Mouse (Mus musculus) hindbrain, embryonic 16.5 days (tissue): Measurements from ENCODE around the gene Rorc. TPM values are rescaled to one million over a fixed set of nuclear protein-coding genes. Genes with fewer than 3 reads are reported as not detected.
A peak's percentile ranks its signal among the peaks of the same experiment; 100 is the strongest.

Source experiments
- ATAC-seq: fragments of 200-750 bp; cut with Nextera tagmentation; 2 replicates; pipeline ENCODE4 v1.8.0; 2017; ENCODE audit warnings: moderate TSS enrichment, moderate library complexity
- H3K27ac ChIP-seq: fragments of 300-500 bp; sonication (generic); 2 replicates; pipeline ENCODE4 v1.5.1; 2014; ENCODE audit warnings: low read depth, mild to moderate bottlenecking, control low read depth, low read length, moderate library complexity
- H3K27me3 ChIP-seq: fragments of 300-500 bp; sonication (generic); replicated peaks from 2 replicates; pipeline ENCODE4 v1.6.1; 2014; ENCODE audit warnings: low read length; ENCODE audit not compliant: control insufficient read depth, insufficient read depth
- H3K36me3 ChIP-seq: fragments of 300-500 bp; sonication (generic); 2 replicates; pipeline ENCODE4 v1.6.1; 2014; ENCODE audit warnings: mild to moderate bottlenecking, low read length, moderate library complexity, mixed read lengths; ENCODE audit not compliant: control insufficient read depth, insufficient read depth
- H3K4me1 ChIP-seq: fragments of 300-500 bp; sonication (generic); 2 replicates; pipeline ENCODE4 v1.6.1; 2014; ENCODE audit warnings: low read depth, low read length; ENCODE audit not compliant: control insufficient read depth, insufficient read depth
- H3K4me2 ChIP-seq: fragments of 300-500 bp; sonication (generic); 2 replicates; pipeline ENCODE4 v1.6.1; 2014; ENCODE audit warnings: mild to moderate bottlenecking, low read length, control low read depth, moderate library complexity
- H3K4me3 ChIP-seq: fragments of 300-500 bp; sonication (generic); 2 replicates; pipeline ENCODE4 v1.5.1; 2014; ENCODE audit warnings: mild to moderate bottlenecking, low read length, control low read depth, moderate library complexity
- H3K9ac ChIP-seq: fragments of 300-500 bp; sonication (generic); 2 replicates; pipeline ENCODE4 v1.6.1; 2014; ENCODE audit warnings: low read depth, mild to moderate bottlenecking, control low read depth, low read length, moderate library complexity
- H3K9me3 ChIP-seq: fragments of 300-500 bp; sonication (generic); 2 replicates; pipeline ENCODE4 v1.6.1; 2014; ENCODE audit warnings: mild to moderate bottlenecking, low read length, moderate library complexity; ENCODE audit not compliant: control insufficient read depth
- WGBS: fragments of 180-500 bp; shearing (Covaris S2); extraction: QIAGEN DNeasy Blood & Tissue Kit; methylation state at CpG from one replicate; pipeline ENCODE4 v1.1.7; 2014; 5-methylcytosine and 5-hydroxymethylcytosine counted together
- polyA plus RNA-seq: library from polyadenylated mRNA; unstranded; fragments of >200 nt; fragmentation: Nextera tagmentation; extraction: Ambion mirVana; gene quantifications from 2 replicates; pipeline ENCODE4 v1.2.1, GENCODE M21; 2015

Rorc gene
- 0.36 and 0.54 TPM in 2 replicates for polyA plus RNA-seq

GRCm38 (mm10) chr3:94372641-94373040 lies at the start of gene Rorc:
Gene Rorc (plus strand): TSS chr3:94372794.
- Histone ChIP-seq H3K4me1 (peaks cover 22% of the 10 kb centered on the region), H3K27me3 (0 out of 2 replicates have a peak, but pooled peaks cover 4% of the 10 kb centered on the region), H3K4me3 (peak within 1 kb of the TSS; percentile 14; the same call in 1 of the 2 replicates), H3K4me2 (peak within 1 kb of the TSS; percentile 47), H3K27ac (peak within 1 kb of the TSS; percentile 29; the same call in 1 of the 2 replicates), H3K9ac (peak within 1 kb of the TSS; percentile 41), H3K36me3 (no peaks in the 10 kb centered on the region), H3K9me3 (no peaks in the 10 kb centered on the region)
- WGBS = 12% methylated on average over 5 of the region's 5 CpGs
- peak; percentile 16; the same call in 1 of the 2 replicates for ATAC-seq

- no peak for ATAC-seq
- no peak overlapping the region for H3K4me2 ChIP-seq
- no peaks in the 10 kb centered on the region for H3K9me3 ChIP-seq
- 64% methylated on average over 3 of the region's 3 CpGs for WGBS
- H3K9ac ChIP-seq = no peak overlapping the region
- no peaks in the 10 kb centered on the region for H3K27me3 ChIP-seq
- peaks cover 20% of the 10 kb centered on the region for H3K36me3 ChIP-seq
- H3K27ac ChIP-seq = no peak overlapping the region
- H3K4me1 ChIP-seq = no peaks in the 10 kb centered on the region
- H3K4me3 ChIP-seq = no peak overlapping the region
Observed at GRCm38 (mm10) chr3:94328681-94329080, 43.9 kb upstream of the Rorc start.

- H3K36me3 ChIP-seq = peaks cover 10% of the 10 kb centered on the region
- H3K4me2 ChIP-seq = no peak overlapping the region
- no peaks in the 10 kb centered on the region for H3K27me3 ChIP-seq
- WGBS = 97% methylated on average over 4 of the region's 4 CpGs
- H3K4me1 ChIP-seq = no peaks in the 10 kb centered on the region
- no peak for ATAC-seq
- H3K4me3 ChIP-seq = no peak overlapping the region
- no peak overlapping the region for H3K27ac ChIP-seq
- H3K9ac ChIP-seq = no peak overlapping the region
- no peaks in the 10 kb centered on the region for H3K9me3 ChIP-seq
Observed at GRCm38 (mm10) chr3:94334442-94334841, 38.2 kb upstream of the Rorc start.

- Histone ChIP-seq H3K9ac (no peak overlapping the region), H3K4me3 (no peak overlapping the region), H3K9me3 (no peaks in the 10 kb centered on the region), H3K4me2 (no peak overlapping the region), H3K4me1 (no peaks in the 10 kb centered on the region), H3K27ac (no peak overlapping the region), H3K36me3 (no peaks in the 10 kb centered on the region), H3K27me3 (no peaks in the 10 kb centered on the region)
- WGBS = 93% methylated on average over 3 of the region's 3 CpGs
- ATAC-seq = no peak
Observed at GRCm38 (mm10) chr3:94338522-94338921, 34.1 kb upstream of the Rorc start.

GRCm38 (mm10) chr3:94341959-94342422 lies 30.6 kb upstream of the Rorc start, which contains the start of gene Them5:
Gene Them5 (plus strand): TSS chr3:94342099.
- Histone ChIP-seq H3K4me2 (no peak within 1 kb of the TSS), H3K27me3 (no peaks in the 10 kb centered on the region)

GRCm38 (mm10) chr3:94342552-94342951 lies 30.0 kb upstream of the Rorc start:
- no peak overlapping the region for H3K4me3 ChIP-seq
- no peak overlapping the region for H3K4me2 ChIP-seq
- peak; percentile 65 for ATAC-seq
- H3K27ac ChIP-seq = no peak overlapping the region
- H3K9ac ChIP-seq = no peak overlapping the region
- no peaks in the 10 kb centered on the region for H3K9me3 ChIP-seq
- no peaks in the 10 kb centered on the region for H3K36me3 ChIP-seq
- H3K4me1 ChIP-seq = no peaks in the 10 kb centered on the region
- WGBS = 39% methylated on average over 1 of the region's 1 CpGs
- H3K27me3 ChIP-seq = no peaks in the 10 kb centered on the region

More at GRCm38 (mm10) chr3:94341959-94342422, 30.6 kb upstream of the Rorc start, which contains the start of gene Them5:
- ATAC-seq = peak; percentile 59; the same call in 1 of the 2 replicates
- Histone ChIP-seq H3K4me3 (no peak within 1 kb of the TSS), H3K9ac (no peak within 1 kb of the TSS), H3K4me1 (no peaks in the 10 kb centered on the region), H3K9me3 (no peaks in the 10 kb centered on the region), H3K36me3 (no peaks in the 10 kb centered on the region), H3K27ac (no peak within 1 kb of the TSS)
- WGBS = 35% methylated on average over 3 of the region's 3 CpGs

GRCm38 (mm10) chr3:94344182-94344581 lies 28.4 kb upstream of the Rorc start:
- ATAC-seq = no peak
- 90% methylated on average over 2 of the region's 2 CpGs for WGBS
- no peaks in the 10 kb centered on the region for H3K36me3 ChIP-seq
- H3K9me3 ChIP-seq = no peaks in the 10 kb centered on the region
- no peak overlapping the region for H3K27ac ChIP-seq
- H3K4me2 ChIP-seq = no peak overlapping the region
- H3K4me3 ChIP-seq = no peak overlapping the region
- no peaks in the 10 kb centered on the region for H3K4me1 ChIP-seq
- no peaks in the 10 kb centered on the region for H3K27me3 ChIP-seq
- no peak overlapping the region for H3K9ac ChIP-seq

- ATAC-seq = no peak
- Histone ChIP-seq H3K4me1 (no peaks in the 10 kb centered on the region), H3K27me3 (no peaks in the 10 kb centered on the region), H3K36me3 (no peaks in the 10 kb centered on the region), H3K9me3 (no peaks in the 10 kb centered on the region), H3K4me3 (no peak overlapping the region), H3K9ac (no peak overlapping the region), H3K4me2 (no peak overlapping the region), H3K27ac (no peak overlapping the region)
- WGBS = 57% methylated on average over 3 of the region's 3 CpGs
Observed at GRCm38 (mm10) chr3:94344897-94345296, 27.7 kb upstream of the Rorc start.

GRCm38 (mm10) chr3:94348146-94348545 lies 24.4 kb upstream of the Rorc start:
- Histone ChIP-seq H3K27me3 (no peaks in the 10 kb centered on the region), H3K4me3 (no peak overlapping the region), H3K9me3 (no peaks in the 10 kb centered on the region), H3K4me1 (no peaks in the 10 kb centered on the region), H3K4me2 (no peak overlapping the region), H3K9ac (no peak overlapping the region), H3K27ac (no peak overlapping the region), H3K36me3 (no peaks in the 10 kb centered on the region)
- 79% methylated on average over 2 of the region's 2 CpGs for WGBS
- no peak for ATAC-seq
